Mouse (Mus musculus) megakaryocyte, embryonic 14.5 days (primary cell): Measurements from ENCODE around the gene Btn1a1.

Source experiments
- FLI1 ChIP-seq: IDR thresholded peaks from 2 replicates; pipeline ENCODE4 v1.6.1; 2012; ENCODE audit warnings: low read length, inconsistent platforms, mixed read lengths
- GATA1 ChIP-seq: IDR thresholded peaks from 3 replicates; pipeline ENCODE4 v1.6.1; 2012; ENCODE audit warnings: mixed read lengths, low read length, inconsistent platforms, borderline replicate concordance

DNA sequence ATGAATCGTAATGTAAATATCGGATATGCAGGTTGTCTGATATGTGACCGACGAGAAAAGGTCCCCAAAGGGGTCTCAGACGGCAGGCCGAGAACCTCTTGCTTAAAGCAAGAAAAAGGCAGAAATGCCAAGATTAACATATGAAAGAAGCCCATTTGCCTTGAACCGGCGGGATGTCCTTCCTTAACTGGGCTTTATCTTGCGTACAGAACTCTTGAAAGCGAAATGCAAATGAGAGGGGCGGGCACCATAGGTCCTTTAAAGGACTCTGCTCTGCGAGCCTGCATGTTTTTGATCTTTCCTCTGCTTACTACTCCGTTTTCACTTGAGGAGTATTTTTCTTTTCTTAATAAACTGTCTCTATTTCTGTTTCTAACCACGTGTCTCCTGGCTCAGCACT, 26.3 kb upstream of the Btn1a1 start:
- TF ChIP-seq GATA1 (no peak), FLI1 (no peak)
